Mouse (Mus musculus) thymus, adult 2 months (tissue): ENCODE measurements around the gene Chid1. TPM values are rescaled to one million over a fixed set of nuclear protein-coding genes. Genes with fewer than 3 reads are reported as not detected.

Experiments
- DNase-seq: peaks from one replicate; pipeline ENCODE4 v3.0.0; 2021
- H3K27ac ChIP-seq: fragments of 200-500 bp; 2 replicates; pipeline ENCODE4 v1.5.1; 2012; ENCODE audit warnings: low read length, control low read depth; ENCODE audit not compliant: control insufficient read depth, insufficient read depth
- H3K27me3 ChIP-seq: fragments of 200-500 bp; 2 replicates; pipeline ENCODE4 v1.6.1; 2012; ENCODE audit warnings: mild to moderate bottlenecking, low read length, moderate library complexity, mixed read lengths; ENCODE audit not compliant: control insufficient read depth, insufficient read depth
- H3K36me3 ChIP-seq: fragments of 200-500 bp; 2 replicates; pipeline ENCODE4 v1.6.1; 2012; ENCODE audit warnings: mild to moderate bottlenecking, low read length, moderate library complexity; ENCODE audit not compliant: control insufficient read depth, insufficient read depth
- H3K4me1 ChIP-seq: fragments of 200-500 bp; replicated peaks from 2 replicates; pipeline ENCODE4 v1.6.1; 2012; ENCODE audit warnings: low read length; ENCODE audit not compliant: control insufficient read depth, insufficient read depth
- H3K4me3 ChIP-seq: fragments of 200-500 bp; 2 replicates; pipeline ENCODE4 v1.5.1; 2012; ENCODE audit warnings: mild to moderate bottlenecking, low read length, control low read depth, moderate library complexity; ENCODE audit not compliant: control insufficient read depth, insufficient read depth
- CTCF ChIP-seq: fragments of 200-500 bp; IDR thresholded peaks from 2 replicates; pipeline ENCODE4 v1.5.1; 2012; ENCODE audit warnings: mild to moderate bottlenecking, control low read depth, low read length, moderate library complexity, borderline replicate concordance; ENCODE audit not compliant: control insufficient read depth, poor library complexity, insufficient read depth; ENCODE audit errors: extremely low read depth
- POLR2A ChIP-seq: fragments of 200-500 bp; IDR thresholded peaks from 2 replicates; pipeline ENCODE4 v1.6.1; 2012; ENCODE audit warnings: mild to moderate bottlenecking, low read length, control low read depth, moderate library complexity; ENCODE audit not compliant: control insufficient read depth, poor library complexity, insufficient read depth; ENCODE audit errors: extremely low read depth
- WGBS: fragments of 180-500 bp; shearing (Covaris S2); methylation state at CpG from one replicate; pipeline ENCODE4 v1.1.7; 2018; 5-methylcytosine and 5-hydroxymethylcytosine counted together
- polyA plus RNA-seq: library from polyadenylated mRNA; depleted of rRNA; stranded (reverse); fragments of >200 nt; gene quantifications from 2 replicates; pipeline ENCODE4 v1.2.3, GENCODE M21; 2012

Gene Chid1
- polyA plus RNA-seq, 1 experiment: 36.8 TPM

- peak; percentile 56 for DNase-seq
- 18% methylated on average over 8 of the region's 8 CpGs for WGBS
- Histone ChIP-seq H3K4me3 (peak overlapping the region; percentile 99; the same call in 1 of the 2 replicates), H3K36me3 (0 out of 2 replicates have a peak, but pooled peaks cover 3% of the 10 kb centered on the region), H3K27ac (no peak overlapping the region), H3K27me3 (no peaks in the 10 kb centered on the region), H3K4me1 (peaks cover 25% of the 10 kb centered on the region)
- no peak for TF ChIP-seq CTCF
- TF ChIP-seq POLR2A: no peak
Measured at GRCm38 (mm10) chr7:141468522-141469211, 71.0 kb downstream of the Chid1 start.

- 52% methylated on average over 5 of the region's 5 CpGs for WGBS
- H3K4me1 ChIP-seq: peaks cover 24% of the 10 kb centered on the region
- TF ChIP-seq CTCF: no peak
- TF ChIP-seq POLR2A: no peak
- DNase-seq: no peak
- 0 out of 2 replicates have a peak, but pooled peaks cover 3% of the 10 kb centered on the region for H3K36me3 ChIP-seq
- H3K27ac ChIP-seq: no peak overlapping the region
- H3K4me3 ChIP-seq: peak overlapping the region; percentile 99
- H3K27me3 ChIP-seq: no peaks in the 10 kb centered on the region; the same call in 1 of the 2 replicates
Measured at GRCm38 (mm10) chr7:141468164-141468521, 71.5 kb downstream of the Chid1 start.

- Histone ChIP-seq H3K27ac (no peak within 1 kb of the TSS), H3K27me3 (no peaks in the 10 kb centered on the region; the same call in 1 of the 2 replicates), H3K4me3 (peak within 1 kb of the TSS; percentile 99), H3K4me1 (peaks cover 24% of the 10 kb centered on the region), H3K36me3 (0 out of 2 replicates have a peak, but pooled peaks cover 3% of the 10 kb centered on the region)
- WGBS: under 1% methylated on average over 52 of the region's 52 CpGs
- DNase-seq: peak; percentile 73
- TF ChIP-seq POLR2A (no peak), CTCF (no peak)
Measured at GRCm38 (mm10) chr7:141467230-141468030, 72.2 kb downstream of the Chid1 start, which contains the start of gene Cd151. Gene Cd151, plus strand, starts transcription at chr7:141467392.

- no peak for TF ChIP-seq POLR2A
- TF ChIP-seq CTCF: no peak
- Histone ChIP-seq H3K27ac (no peak overlapping the region), H3K4me1 (peaks cover 28% of the 10 kb centered on the region), H3K27me3 (peaks cover 2% of the 10 kb centered on the region; the same call in 1 of the 2 replicates), H3K4me3 (peak overlapping the region; percentile 99; the same call in 1 of the 2 replicates), H3K36me3 (0 out of 2 replicates have a peak, but pooled peaks cover 3% of the 10 kb centered on the region)
- DNase-seq: no peak
- WGBS: 72% methylated on average over 10 of the region's 10 CpGs
Measured at GRCm38 (mm10) chr7:141466607-141467148, 73.0 kb downstream of the Chid1 start.

GRCm38 (mm10) chr7:141466045-141466394 is 73.6 kb downstream of the Chid1 start:
- no peak for TF ChIP-seq POLR2A
- no peak overlapping the region for H3K27ac ChIP-seq
- H3K4me3 ChIP-seq: no peak overlapping the region
- H3K36me3 ChIP-seq: 0 out of 2 replicates have a peak, but pooled peaks cover 3% of the 10 kb centered on the region
- no peak for DNase-seq
- WGBS: 80% methylated on average over 7 of the region's 7 CpGs
- peaks cover 2% of the 10 kb centered on the region; the same call in 1 of the 2 replicates for H3K27me3 ChIP-seq
- H3K4me1 ChIP-seq: peaks cover 30% of the 10 kb centered on the region

DNA sequence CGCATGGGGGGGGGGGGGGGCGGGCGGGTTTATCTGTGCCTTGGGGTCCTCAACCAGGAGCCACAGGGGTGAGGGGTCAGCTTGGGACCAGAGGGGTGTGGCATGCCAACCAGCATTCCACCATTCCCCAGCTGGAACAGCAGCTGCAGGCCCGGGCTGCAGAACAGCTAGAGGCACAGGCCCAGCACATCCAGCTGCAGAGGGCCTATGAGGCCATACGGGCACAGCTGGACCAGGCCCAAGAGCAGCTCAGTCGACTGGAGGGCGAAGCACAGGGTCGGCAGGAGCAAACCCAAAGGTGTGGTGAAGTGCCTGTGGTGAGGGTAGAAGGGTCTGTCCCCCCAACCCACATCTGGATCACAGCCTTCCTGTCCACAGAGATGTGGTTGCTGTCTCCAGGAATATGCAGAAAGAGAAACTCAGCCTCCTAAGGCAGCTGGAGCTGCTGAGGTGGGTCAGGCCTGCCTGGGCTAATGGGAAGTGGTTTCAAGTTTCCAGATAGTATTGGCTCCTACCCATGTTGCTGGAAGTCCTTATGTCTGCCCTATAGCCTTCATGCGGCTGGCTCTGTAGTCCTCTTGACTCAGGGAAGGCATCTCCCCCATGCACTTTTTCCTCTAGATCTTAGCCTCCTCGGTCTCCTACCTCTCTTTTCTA is 74.1 kb downstream of the Chid1 start:
- no peak overlapping the region for H3K4me3 ChIP-seq
- TF ChIP-seq POLR2A: no peak
- no peak for TF ChIP-seq CTCF
- H3K4me1 ChIP-seq: peaks cover 30% of the 10 kb centered on the region
- no peak overlapping the region for H3K27ac ChIP-seq
- 55% methylated on average over 10 of the region's 10 CpGs for WGBS
- peaks cover 2% of the 10 kb centered on the region; the same call in 1 of the 2 replicates for H3K27me3 ChIP-seq
- H3K36me3 ChIP-seq: 0 out of 2 replicates have a peak, but pooled peaks cover 3% of the 10 kb centered on the region
- DNase-seq: no peak
